Mouse (Mus musculus) brain, embryonic 14.5 days (tissue): ENCODE data around the gene Olfr632.

Experiments
- CTCF ChIP-seq: fragments of 200-500 bp; IDR thresholded peaks from 2 replicates; pipeline ENCODE4 v1.5.1; 2012; ENCODE audit warnings: inconsistent platforms, mild to moderate bottlenecking, moderate library complexity, borderline replicate concordance; ENCODE audit not compliant: insufficient read depth, insufficient read length; ENCODE audit errors: extremely low read depth
- POLR2A ChIP-seq: fragments of 200-500 bp; IDR thresholded peaks from 2 replicates; pipeline ENCODE4 v1.6.1; 2012; ENCODE audit warnings: mild to moderate bottlenecking, inconsistent platforms, borderline replicate concordance; ENCODE audit not compliant: poor library complexity, insufficient read depth, insufficient read length, severe bottlenecking; ENCODE audit errors: extremely low read depth

- TF ChIP-seq CTCF (no peak), POLR2A (no peak)
These were observed 24.1 kb upstream of the Olfr632 start for GRCm38 (mm10) chr7:103910047-103910446.
